Mouse (Mus musculus): ENCODE results near the gene Cfap97d1.

Gene Cfap97d1

DNA sequence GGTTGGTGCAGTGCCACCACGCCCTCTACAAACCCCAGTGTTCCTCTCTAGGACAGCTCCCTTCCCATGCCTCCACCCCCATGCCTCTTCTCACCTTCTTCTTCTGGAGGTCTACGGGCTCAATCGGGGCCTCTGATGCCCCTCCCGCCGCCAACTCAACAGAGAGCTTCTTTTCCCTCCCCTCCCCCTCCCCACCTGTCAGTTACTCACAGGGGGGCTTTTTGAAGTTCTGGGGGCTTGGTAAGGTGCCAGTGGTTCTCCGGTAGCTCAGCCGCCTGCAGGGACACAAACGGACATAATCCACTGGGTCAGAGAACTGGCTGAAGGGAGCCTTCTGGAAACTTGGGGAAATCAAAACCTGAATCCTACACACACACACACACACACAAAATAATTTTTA lies 27.4 kb downstream of the Cfap97d1 start:
- peak; percentile 57 to 60 for DNase-seq

DNA sequence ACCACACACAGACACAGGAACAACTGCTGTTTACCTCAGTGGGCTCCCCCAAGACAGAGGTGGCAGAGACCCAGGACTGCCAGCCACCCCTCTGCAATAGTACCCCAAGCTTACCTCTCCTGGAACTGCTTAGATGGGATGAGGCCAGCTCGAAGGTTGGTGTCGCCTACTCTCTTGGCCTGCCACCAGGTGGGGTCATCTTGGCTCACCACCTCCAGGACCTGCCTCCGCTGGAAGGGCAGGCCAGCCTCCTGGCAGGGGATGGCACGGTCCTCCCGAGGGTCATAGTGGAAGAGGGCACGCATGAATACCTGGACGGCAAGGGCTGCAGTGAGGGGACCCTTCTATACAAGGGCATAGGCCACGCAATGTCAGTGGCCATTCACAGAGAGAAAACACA lies 29.1 kb downstream of the Cfap97d1 start:
- peak; percentile 45 to 48 for DNase-seq

DNA sequence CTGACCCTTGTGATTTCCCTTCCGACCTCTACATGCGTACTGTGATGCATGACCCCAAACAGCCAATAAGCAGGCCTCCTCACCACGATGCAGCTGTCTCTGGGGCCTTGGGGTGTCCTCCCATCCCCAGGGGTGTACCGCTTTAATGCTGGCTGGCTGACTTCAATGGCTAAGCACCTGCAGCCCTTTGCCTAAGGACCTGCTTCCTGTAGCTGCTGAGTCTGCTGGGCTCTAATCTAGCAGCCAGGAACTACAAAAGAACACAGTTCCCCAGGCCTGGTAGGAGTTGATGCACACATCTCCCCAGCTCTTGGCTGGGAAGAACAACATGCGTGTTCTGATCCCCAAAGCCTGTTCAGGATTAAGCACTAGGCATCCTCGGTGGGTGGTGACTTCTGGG lies 31.4 kb downstream of the Cfap97d1 start:
- DNase-seq: no peak

DNA sequence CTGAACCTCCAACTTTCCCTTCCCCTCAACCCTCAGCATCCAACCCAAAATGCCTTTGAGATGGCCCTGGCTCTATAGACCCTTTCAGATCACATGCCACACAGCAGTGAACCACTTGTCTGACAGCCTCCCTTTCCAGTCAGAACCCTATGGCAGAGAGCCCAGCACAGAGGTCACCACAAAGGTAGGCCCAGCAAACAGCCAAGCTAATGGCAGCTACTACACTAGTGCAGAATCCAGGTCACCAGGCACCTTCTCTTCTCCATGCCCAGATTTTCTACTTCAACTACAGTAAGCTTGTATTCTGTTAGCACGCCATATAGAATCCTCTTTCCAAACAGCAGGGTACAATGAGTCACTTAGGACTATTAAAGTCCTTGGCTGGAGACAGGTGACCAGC lies 32.1 kb downstream of the Cfap97d1 start:
- peak; percentile 59 to 67 for DNase-seq

DNA sequence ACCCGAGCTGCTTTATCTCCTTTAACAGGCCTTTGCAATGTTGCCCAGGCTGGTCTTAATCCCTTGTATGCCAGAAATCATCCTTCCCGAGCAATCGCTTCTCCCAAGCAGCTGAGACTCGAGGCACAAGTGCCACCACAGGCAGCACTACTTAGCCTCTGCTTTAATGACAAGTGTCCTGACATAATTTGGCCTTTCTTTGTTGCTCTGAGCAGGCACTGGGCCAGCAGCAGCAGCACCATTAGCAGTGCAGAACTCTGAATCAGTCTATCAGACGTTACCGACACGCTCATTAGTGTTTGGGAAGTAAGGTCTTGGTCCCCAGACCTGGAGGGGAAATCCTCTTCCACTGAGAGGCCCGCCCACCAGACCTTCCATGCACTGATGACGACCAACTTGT lies 35.7 kb downstream of the Cfap97d1 start:
- DNase-seq: no peak

DNA sequence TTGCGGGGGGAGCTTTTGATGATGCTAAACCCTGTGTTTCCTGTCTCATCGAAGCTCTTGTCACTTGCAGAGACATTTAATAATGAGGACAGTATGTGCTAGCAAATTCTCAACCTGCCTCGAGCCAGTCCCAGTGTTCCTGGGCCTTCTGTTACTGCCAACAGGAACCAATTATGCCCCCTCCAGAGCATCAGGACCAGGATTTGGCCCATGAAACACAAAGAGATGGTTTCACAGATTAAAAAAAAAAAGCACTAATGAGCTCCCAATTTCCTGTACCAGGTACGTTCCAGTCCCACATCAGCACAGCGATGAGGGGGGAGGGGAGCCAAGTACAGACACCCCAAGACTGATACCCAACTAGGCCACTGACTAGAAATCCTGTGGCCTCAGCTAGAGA lies 37.1 kb downstream of the Cfap97d1 start:
- DNase-seq: no peak

DNA sequence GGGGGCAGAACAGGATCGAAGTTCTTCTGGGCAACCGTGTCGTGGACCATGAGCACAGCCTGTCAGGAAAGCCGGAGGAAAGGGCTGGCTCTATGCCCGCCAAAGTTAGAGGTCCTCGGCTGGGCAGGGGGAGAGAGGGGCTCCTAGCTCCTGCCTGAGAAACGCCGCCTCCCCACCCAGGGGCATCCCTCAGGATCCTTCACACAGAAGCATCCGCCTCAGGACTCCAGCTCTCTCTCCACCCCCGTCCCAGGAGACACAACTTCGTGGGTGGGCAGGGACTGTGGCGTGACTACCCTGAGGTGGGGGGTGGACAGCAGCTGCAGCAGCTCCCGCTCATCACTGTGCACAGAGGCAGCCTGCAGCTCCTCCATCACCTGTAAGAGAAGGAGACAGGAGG lies 39.3 kb downstream of the Cfap97d1 start:
- DNase-seq: peak; percentile 49 to 52

DNA sequence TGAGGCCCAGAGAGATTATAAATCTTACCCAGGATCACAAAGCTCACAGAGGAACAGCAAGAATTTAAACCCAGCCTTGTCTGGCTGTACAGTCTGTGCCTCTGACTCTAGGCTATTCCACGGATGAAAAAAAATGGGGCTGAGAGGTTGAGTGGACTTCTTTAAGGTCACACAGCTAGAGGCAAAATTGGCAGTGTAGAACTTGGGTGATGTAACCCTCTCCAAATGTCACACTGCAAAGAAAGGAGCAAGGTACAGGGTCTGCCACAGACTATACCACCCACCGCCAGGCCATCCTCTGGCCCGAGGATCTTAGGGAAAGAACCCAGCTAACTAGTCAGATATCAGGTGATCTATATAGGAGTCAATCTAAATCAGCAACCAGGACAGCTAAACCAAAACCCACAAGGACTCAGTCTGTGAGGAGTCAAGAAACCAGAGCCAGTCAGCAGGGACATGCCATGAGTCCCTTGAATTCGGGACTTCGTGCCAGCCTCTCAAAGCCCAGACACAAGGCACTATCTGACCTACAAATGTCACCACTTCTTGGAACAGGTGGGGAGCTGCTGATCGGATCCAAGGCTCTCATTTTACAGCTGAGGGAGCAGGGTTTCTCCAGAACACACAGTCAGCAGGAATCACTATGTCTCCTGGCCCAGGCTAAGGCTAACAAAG lies 40.1 kb downstream of the Cfap97d1 start:
- DNase-seq: peak; percentile 78 to 88

DNA sequence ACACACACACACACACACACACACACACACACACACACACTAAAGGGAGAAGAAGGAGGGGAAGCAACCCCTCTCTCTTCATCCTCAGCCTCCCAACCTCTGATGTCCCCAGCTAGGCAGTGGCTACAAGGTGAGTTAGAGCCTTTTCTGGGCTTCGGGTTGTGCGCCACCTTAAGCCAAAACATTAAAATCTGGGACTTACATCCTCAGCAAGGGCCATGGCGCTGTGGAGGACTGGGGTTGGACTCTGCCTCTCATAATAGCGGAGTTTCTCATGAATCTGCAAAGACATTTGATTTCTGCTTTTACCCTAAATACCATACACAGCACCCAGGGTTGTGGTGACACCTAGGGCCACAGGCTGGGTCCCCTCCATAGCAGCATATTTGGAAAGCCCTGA lies 40.8 kb downstream of the Cfap97d1 start:
- no peak for DNase-seq

DNA sequence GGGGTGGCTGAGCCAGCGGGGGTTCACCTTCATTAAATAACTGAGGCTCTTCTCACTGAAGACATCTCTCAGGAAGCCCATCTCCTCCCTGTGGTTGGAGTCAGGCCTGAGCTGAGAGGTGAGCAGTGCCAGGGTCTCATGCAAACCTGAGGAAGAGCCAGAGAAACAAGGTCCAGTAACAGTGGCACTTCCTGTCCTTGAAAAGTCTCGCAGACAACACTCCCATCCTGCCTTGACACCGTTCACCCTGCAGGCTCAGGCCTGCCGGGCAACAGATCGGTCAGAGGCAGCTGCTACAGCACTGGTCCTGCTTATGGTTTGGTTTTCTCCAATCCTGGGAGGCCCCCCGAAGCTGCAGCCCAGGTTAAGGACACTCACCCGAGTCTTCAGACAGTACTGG lies 41.3 kb downstream of the Cfap97d1 start:
- DNase-seq: peak; percentile 58 to 64

DNA sequence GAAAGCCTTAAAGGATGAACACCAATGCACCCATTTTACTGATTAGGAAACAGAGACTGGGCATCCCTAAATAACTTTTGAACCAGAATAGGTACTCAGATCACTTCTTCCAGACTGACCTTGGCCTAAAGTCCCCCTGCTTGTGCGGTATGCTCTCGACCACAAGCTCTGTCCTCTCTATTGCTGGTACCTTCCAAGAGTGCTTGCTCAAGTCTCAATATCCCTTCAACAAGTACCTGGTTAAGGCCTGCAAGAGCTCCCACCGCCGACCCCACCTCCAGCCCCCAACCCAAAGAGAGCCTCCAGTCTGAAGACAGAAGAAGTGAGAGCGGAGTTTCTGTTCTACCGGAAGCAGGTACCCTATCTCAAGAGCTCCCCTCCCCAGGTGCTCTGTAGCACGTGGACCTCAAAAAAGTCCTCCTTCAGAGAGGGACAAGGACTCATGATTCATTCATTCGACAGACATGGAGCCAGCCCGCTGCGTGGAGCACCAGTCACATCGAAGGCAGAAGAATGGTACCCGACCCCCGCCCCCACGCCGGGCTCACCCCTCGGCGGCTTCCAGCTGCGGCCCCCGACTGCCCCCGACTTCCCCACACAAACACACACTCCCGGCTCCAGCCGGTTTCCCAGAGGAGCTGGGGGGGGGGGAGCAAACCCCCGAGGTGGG lies 42.0 kb downstream of the Cfap97d1 start:
- DNase-seq: peak; percentile 65 to 71

DNA sequence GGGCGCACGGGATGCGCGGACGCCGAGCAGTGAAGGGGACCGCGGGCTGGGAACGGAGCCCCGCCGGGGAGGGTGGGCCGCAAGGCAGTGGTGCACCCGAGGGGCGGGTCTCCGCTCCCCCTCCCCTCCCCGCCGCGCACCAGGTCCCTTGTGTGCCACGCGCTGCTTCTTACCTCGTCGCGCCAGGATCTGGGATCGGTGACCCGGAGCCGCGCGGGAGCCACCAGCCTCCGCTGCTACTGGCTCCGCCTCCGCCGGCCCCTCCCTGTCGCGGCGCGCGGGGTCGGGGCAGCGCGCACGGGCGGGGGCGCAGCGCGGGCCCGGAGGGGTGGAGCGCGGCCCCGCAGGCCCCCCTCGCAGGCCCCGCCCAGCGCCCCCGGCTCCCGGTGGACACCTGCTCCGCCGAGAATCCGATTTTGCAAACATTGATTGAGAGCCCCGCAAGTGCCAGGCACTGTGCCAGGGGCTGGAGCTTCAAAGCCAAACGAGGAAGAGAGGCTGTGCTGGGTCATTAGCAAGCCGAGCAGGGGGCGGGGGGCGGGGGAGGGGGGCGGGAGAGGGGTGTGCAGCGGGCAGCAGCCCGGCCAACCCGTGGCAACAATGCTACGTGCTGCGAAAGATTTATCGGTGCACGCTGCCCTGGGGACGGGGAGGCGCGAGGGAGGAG lies 42.7 kb downstream of the Cfap97d1 start:
- DNase-seq: peak; percentile 93 to 97

DNA sequence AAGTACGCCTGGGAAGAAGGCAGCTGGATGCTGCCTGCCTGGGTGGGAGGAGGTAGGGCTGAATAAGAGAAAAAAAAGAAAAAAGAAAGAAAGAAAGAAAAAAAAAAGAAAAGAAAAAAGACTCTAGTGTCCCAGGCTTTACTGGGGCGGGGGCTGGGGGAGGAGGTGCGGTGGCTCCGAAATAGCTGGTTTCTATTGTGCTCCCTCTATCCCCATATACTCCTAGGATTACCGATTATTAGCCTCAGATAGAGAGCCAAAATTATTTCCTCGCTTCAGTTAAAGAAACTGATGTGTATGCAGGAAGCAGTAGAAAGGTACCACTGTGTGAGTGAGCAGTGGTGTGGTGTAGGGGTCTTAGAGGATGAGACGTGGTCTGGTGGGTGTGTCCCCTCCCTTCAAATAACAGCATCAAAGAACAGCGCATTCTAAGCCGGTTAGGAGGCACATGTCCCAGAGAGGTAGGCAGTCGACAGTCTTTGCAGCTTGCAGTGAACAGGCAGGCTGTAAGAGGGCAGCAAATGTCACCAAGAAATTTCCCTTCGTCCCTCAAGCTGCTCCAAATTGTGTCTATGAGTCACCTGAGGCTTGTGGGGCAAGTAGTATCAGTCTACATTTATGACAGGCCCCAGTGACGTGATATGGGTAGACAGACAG lies 43.4 kb downstream of the Cfap97d1 start:
- DNase-seq: peak; percentile 63 to 66

DNA sequence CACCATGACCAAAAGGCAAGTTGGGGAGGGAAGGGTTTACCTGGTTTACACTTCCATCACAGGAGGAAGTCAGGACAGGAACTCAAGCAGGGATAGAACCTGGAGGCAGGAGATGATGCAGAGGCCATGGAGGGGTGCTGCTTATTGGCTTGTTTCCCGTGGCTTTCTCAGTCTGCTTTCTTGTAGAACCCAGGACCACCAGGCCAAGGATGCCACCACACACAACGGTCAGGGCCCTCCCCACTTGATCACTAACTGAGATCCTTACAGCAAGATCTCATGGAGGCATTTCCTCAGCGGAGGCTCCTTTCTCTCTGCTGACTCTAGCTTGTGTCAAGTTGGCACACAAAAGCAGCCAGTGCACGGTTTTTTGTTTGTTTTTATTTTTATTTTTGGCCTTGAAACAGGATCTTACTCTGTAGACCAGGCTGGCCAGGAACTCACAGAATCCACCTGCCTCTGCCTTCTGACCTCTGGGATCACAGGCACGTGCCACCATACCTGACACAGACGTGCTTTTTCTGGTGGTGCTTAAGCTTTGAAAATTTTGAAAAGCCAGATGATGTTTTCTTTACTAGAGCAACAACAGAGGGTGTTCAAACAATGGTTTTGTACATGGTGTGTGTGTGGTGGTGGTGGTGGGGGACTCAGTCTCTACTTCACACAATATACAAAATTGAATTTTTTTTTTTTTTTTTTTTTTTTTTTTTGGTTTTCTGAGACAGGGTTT lies 44.2 kb downstream of the Cfap97d1 start, which contains the start of gene Mpp3:
Mpp3 (minus strand) TSS at position 375 of the 730 bp plus-strand sequence.
- DNase-seq: peak; percentile 34 to 43

DNA sequence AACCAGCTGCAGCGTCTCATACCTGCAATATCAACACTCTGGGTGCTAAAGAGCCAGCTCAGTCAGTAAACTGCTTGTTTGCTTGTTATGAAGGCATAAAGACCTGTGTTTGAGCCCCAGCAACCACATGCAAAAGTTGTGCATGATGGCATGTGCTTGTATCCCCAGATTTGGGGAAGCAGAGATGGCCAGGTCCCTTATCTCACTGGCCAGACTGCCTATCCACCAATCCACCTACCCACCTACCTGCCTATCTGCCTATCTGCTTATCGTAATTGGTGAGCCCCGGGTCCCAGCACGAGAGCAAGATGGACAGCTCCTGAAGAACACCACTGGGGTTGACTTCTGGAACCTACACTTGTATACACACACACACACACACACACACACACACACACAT lies 45.2 kb downstream of the Cfap97d1 start:
- peak; percentile 13 to 27 for DNase-seq

DNA sequence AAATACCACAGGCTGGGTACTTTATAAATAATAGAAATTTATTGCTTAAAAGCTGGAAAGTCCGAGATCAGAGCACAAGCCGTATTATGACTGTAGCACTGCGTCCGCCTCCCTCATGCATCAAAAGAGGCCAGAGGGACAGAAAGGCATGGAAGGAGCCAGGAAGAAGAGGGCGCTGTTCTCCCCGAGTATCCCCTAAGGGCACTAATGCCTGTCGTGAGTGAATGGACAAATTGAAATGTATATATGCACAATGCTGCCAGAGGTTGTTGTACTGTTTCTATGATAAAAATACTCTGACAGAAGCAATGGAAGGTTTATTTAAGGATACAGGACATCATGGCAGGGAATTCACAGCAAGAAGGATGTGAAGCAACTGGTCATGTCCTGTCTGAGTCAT lies 45.9 kb downstream of the Cfap97d1 start:
- peak in 1 of 2 experiments; percentile 28 for DNase-seq

DNA sequence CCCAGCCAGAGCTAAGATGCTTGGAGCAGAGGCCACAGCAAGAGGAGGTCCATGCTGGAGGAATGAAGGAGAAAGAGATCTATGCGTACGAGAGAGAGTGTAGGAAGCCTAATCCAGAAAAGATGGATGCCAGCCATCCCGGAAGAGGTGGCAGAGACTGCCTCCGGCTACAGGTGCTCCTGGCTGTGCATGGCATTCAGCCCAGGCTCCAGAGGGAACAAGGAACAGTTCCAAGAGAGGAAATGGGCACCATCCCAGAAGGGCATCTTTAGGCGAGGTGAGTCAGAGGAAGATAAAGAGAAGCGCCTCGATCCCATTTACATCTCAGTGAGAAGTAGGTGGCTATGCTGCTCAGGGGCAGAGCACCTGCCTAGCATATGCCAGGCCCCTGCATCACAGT lies 47.1 kb downstream of the Cfap97d1 start:
- peak; percentile 98 to 100 for DNase-seq

DNA sequence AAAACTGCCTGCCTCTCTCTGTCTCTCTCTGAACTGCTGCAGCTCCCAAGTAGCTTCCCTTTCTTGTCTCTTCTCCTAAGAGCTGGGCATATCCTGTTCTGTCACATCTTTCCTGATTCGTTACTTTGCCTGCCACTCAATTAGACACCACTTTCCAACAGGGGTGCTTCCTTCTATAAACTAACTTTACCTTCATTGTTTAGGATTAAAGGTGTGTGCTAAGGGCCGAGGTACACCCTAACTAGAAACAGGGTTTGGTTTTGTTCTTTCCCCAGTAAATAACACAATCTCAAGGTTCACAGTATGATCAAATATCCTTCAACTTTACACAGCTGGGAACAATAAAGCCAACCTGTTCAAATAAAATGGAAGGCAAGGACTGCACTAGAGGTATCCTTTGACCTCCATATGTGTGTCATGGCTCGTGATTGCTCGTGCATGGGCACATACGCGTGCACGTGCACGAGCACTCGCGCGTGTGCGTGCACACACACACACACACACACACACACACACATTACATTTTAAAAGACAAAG lies 49.0 kb downstream of the Cfap97d1 start:
- no peak for DNase-seq

DNA sequence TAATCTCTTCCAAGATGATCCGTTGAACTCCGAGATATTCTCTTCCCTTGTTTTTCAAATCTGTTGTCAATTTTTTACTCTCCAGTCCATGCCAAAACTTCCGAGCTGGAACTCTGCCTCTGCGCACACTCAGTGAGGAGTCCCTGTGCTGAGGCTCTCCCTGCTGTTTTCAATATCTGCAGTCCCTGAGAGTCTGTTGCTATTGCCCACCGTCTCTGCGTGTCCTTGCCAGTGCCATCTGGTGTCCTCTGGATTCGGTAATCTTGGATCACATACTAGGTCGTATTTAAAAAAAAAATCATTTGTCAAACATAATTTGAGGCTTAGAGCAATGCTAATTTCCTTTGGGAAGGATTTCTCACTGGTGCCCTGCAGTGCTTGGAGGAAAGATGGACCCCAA lies 50.8 kb downstream of the Cfap97d1 start:
- peak; percentile 91 to 93 for DNase-seq

DNA sequence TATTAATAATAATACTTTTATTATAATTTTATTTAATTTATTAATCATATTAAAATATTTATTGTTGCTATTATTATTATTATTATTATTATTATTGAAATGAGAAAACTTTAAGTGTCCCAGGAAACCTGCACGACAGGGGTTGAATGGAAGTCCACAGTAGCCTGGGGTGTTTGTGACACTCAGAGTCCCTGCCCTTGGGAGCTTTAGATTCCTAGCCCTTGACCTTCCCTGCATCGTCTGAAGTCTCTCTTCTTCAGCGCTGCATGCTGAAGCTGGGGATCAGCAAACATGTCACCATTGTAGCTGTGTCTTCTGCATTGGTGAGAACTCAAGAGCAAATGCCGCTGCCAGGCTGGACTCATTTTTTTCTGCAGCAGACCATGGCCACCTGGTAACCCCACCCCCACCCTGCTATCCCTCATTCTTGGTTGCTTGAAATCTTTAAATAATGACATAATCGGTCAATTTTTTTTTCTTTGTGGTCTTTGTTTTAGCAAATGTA lies 51.4 kb downstream of the Cfap97d1 start:
- DNase-seq: peak; percentile 50 to 59

DNA sequence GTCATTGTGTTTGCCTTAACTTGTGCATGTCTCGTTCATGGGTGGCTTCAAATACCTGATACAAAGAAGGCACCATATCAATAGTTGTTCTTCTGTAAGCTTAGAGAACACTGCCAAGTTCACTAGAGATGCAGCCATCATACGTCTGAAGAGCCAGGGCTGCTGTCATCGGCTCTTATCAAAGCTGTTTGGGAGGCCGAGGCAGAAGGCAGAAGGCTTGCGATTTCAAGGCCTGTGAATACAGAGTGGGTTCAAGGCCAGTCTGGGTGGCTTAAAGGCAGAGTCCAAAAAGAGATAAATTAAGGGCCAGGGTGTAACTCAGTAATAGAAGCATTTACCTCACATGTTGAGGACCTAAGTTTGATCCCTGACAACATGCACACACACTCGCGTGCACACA lies 52.3 kb downstream of the Cfap97d1 start:
- no peak for DNase-seq

DNA sequence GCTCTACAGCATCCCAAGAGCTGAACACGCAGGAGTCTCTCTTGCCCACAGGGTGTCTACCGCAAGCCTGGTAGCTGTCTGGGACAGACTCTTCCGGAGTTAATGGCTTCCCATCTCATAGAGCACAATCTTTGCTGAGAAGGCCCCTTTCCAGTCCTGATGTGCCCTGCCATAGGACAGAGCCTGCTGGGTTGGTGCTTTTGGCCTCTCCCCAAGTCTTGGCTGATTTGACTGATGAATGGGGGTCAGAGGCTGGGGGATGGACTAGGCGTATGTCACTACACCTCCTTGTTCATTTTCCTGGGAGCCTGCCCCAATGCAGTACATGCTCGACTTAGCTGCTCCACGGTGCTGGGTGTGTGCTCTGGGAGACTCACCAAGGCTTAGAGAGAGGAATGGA lies 53.7 kb downstream of the Cfap97d1 start:
- peak; percentile 49 to 58 for DNase-seq
